Mouse (Mus musculus) layer of hippocampus, adult 9-11 months (tissue): ENCODE results near the gene Nectin2.

Source experiments
- DNase-seq: peaks from one replicate; pipeline ENCODE4 v3.0.0; 2022

Nectin2 gene

DNA sequence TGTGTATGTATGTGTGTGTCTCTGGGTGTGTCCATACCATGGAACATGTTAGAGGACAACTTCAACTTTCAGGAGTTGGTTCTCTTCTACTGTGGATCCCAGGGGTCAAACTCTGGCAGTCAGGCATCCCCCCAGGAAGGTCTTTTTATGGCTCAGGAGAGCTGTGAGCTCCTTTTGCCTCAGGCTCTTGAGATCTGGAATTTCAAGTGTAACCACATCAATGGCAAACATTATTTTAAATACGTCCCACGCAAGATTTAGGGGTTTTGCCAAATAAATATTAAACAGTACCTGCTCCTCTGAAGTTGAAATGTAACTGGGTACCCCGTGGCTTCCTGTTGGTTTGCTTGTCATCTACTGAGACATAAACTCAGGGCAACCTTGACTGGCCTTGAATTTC, 67.3 kb downstream of the Nectin2 start:
- no peak for DNase-seq

- DNase-seq: no peak
Observed at GRCm38 (mm10) chr7:19681202-19681694, 69.0 kb downstream of the Nectin2 start, which contains the start of the genes Gm44805 and Apoc4. Gene Gm44805, minus strand, starts transcription at chr7:19681423. Gene Apoc4, minus strand, starts transcription at chr7:19681479.

- DNase-seq: no peak
Observed at GRCm38 (mm10) chr7:19680702-19681101, 69.6 kb downstream of the Nectin2 start.

DNA sequence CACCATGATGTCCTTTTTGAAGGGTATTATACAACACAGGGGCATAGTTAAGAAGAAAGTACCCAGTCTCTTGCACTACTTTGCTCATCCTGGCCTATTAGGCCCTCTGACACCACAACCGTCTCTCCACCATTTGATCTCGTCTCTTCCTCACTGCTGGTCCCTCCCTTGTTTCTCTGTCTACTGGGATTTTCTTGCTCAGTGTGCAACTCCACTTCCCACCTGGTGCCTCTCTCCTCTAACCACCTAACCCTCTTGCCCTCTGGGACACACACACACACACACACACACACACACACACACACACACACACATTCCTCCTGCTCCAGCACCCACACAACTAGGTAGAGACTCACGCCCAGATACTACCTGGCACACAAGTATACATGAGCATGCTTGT, 71.4 kb downstream of the Nectin2 start:
- DNase-seq: no peak

- no peak for DNase-seq
Observed at GRCm38 (mm10) chr7:19677872-19678271, 72.4 kb downstream of the Nectin2 start, which contains the start of gene Apoc2. Gene Apoc2, minus strand, starts transcription at chr7:19677941.

GRCm38 (mm10) chr7:19676662-19677061, 73.6 kb downstream of the Nectin2 start:
- DNase-seq: no peak

GRCm38 (mm10) chr7:19675824-19676223, 74.5 kb downstream of the Nectin2 start:
- no peak for DNase-seq

DNA sequence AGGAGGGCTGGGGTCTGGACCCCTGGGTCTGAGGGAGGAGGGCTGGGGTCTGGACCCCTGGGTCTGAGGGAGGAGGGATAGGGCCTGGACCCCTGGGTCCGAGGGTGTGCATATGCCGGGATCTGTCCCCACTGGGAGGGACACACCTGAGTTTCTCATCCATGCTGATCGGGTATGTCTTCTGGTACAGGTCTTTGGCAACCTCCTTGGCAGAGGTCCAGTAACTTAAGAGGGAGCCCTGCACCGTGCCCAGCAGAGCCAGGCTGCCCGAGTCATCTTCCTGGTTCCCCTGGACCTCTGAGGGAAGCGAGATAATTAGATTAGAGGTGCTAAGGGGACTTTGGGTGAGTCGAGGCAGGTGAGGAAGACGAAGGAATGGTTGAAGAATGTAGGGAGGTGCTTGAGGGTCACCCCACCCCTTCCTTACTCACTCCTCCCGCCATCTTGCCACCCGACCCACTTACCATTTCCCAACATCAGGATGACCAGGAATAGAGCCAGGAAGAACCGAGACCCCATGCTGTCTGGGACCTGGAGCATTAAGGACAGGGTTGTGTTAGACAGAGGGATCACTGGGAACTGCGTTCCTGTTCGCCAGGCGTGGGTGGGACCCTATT, 77.1 kb downstream of the Nectin2 start:
- no peak for DNase-seq

DNA sequence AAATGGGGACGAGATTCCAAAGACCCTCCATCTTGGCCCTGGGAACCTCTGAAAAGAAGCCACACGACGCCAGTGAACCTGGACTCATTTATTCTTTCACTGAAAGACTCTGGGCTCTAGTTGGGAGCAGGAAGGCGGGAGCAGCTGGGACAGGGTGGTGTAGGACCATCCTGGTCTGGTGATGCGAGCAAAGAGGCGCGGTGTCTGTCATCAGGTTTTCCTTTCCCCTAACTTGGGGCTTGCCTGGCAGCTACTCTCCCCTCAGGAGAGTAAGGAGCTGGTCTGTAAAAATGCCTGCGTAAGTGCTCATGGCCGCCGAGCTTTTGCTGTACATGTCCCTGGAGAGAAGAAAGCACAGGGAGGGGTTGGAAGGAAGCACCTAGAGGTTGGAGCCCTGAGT, 78.8 kb downstream of the Nectin2 start:
- DNase-seq: no peak

- peak; percentile 95 for DNase-seq
Observed at GRCm38 (mm10) chr7:19668947-19669721, 81.1 kb downstream of the Nectin2 start.

- DNase-seq: no peak
Observed at GRCm38 (mm10) chr7:19667434-19667833, 82.8 kb downstream of the Nectin2 start.

GRCm38 (mm10) chr7:19666750-19667149, 83.5 kb downstream of the Nectin2 start:
- DNase-seq: no peak
